Mouse (Mus musculus) stomach, postnatal 0 days (tissue): ENCODE results near the gene Capn15.

ENCODE experiments used
- CTCF ChIP-seq: IDR thresholded peaks from 2 replicates; pipeline ENCODE4 v1.5.1; 2016; ENCODE audit warnings: antibody characterized with exemption, low read depth, mild to moderate bottlenecking, moderate library complexity
- EP300 ChIP-seq: optimal IDR thresholded peaks from 2 replicates; pipeline ENCODE3; 2016; ENCODE audit warnings: antibody characterized with exemption

- TF ChIP-seq CTCF (no peak), EP300 (no peak)
Measured at GRCm38 (mm10) chr17:25943769-25944168, 41.8 kb downstream of the Capn15 start.
